Mouse (Mus musculus): Measurements from ENCODE around the gene Grm3.

GRCm38 (mm10) chr5:9624396-9624795 is 100.6 kb downstream of the Grm3 start:
- TF ChIP-seq POLR2A (IDR thresholded peaks at IDR 0.05; ENCODE audit: insufficient read depth, low read length) (no peak), CTCF (IDR thresholded peaks at IDR 0.05; ENCODE audit: low read depth, low read length) (no peak), EP300 (IDR thresholded peaks at IDR 0.05; ENCODE audit: insufficient read depth, low read depth, low read length) (no peak)
